Mouse (Mus musculus) limb, embryonic 15.5 days (tissue): ENCODE measurements around the gene Rap1b. TPM values are rescaled to one million over a fixed set of nuclear protein-coding genes. Genes with fewer than 3 reads are reported as not detected.
A peak's percentile ranks its signal among the peaks of the same experiment; 100 is the strongest.

Experiments used
- ATAC-seq: fragments of 200-750 bp; cut with Nextera tagmentation; 2 replicates; pipeline ENCODE4 v1.8.0; 2017; ENCODE audit warnings: low read depth, moderate TSS enrichment; ENCODE audit not compliant: insufficient number of reproducible peaks, low FRiP score, low TSS enrichment
- H3K27ac ChIP-seq: fragments of 300-500 bp; sonication (generic); 2 replicates; pipeline ENCODE4 v1.5.1; 2015; ENCODE audit warnings: moderate library complexity, mild to moderate bottlenecking, inconsistent platforms
- H3K27me3 ChIP-seq: fragments of 300-500 bp; sonication (generic); 2 replicates; pipeline ENCODE4 v1.6.1; 2015; ENCODE audit warnings: inconsistent platforms
- H3K36me3 ChIP-seq: fragments of 300-500 bp; sonication (generic); 2 replicates; pipeline ENCODE4 v1.6.1; 2015; ENCODE audit warnings: inconsistent platforms
- H3K4me1 ChIP-seq: fragments of 300-500 bp; sonication (generic); 2 replicates; pipeline ENCODE4 v1.6.1; 2015; ENCODE audit warnings: inconsistent platforms
- H3K4me2 ChIP-seq: fragments of 300-500 bp; sonication (generic); 2 replicates; pipeline ENCODE4 v1.6.1; 2015; ENCODE audit warnings: mild to moderate bottlenecking, inconsistent platforms
- H3K4me3 ChIP-seq: fragments of 300-500 bp; sonication (generic); 2 replicates; pipeline ENCODE4 v1.5.1; 2015; ENCODE audit warnings: mild to moderate bottlenecking, inconsistent platforms
- H3K9ac ChIP-seq: fragments of 300-500 bp; sonication (generic); 2 replicates; pipeline ENCODE4 v1.6.1; 2015; ENCODE audit warnings: inconsistent platforms
- H3K9me3 ChIP-seq: fragments of 300-500 bp; sonication (generic); 2 replicates; pipeline ENCODE4 v1.6.1; 2016; ENCODE audit warnings: inconsistent platforms
- WGBS: fragments of 180-500 bp; shearing (Covaris S2); methylation state at CpG from one replicate; pipeline ENCODE4 v1.1.7; 2015; 5-methylcytosine and 5-hydroxymethylcytosine counted together
- polyA plus RNA-seq: library from polyadenylated mRNA; unstranded; fragments of >200 nt; fragmentation: Nextera tagmentation; extraction: Ambion mirVana; gene quantifications from 2 replicates; pipeline ENCODE4 v1.2.1, GENCODE M21; 2015

Gene Rap1b
- polyA plus RNA-seq, 1 experiment from 2014 or later, result 184 TPM

DNA sequence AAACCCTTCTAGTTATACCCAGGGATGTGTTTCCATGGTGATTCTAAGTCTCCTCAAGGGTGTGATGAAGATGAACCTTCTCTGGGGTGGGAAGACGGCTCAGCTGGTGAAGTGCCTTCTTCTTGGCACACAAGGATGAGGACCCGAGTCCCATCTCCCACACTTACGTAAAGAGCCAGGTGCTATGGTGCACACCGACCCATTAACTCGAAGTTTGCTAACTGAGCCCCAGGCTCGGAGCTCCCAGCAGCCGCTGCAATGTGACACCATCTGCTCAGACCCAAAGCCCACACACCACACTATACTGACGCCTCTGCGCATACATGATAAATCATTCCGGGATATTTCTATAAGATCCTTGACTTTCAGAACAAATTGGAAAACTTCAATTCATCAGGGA lies 29.1 kb upstream of the Rap1b start:
- no peaks in the 10 kb centered on the region for H3K9me3 ChIP-seq
- WGBS, result 51% methylated on average over 10 of the region's 10 CpGs
- H3K4me1 ChIP-seq, result no peaks in the 10 kb centered on the region
- no peak overlapping the region for H3K27ac ChIP-seq
- no peaks in the 10 kb centered on the region for H3K36me3 ChIP-seq
- H3K4me2 ChIP-seq, result no peak overlapping the region
- H3K9ac ChIP-seq, result no peak overlapping the region
- no peak for ATAC-seq
- H3K4me3 ChIP-seq, result no peak overlapping the region
- H3K27me3 ChIP-seq, result no peaks in the 10 kb centered on the region

DNA sequence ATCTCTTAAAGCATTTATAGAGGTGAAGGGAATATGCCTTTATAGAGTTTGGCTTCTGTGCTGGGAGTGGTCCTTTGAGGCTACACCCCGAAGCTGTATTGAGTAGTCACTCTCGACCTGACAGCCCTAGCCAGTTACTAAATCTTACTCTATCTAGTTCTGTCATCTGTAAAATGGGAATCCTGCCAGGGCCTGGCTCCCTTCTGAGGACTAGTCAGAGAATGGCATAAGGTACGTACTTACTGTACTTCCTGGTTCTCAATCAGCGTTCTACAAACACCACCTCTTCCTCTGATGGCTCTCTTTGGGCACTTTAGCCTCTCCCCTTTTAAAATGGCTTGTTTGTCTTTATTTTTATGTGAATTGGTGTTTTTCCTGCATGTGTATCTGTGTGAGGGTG lies 28.1 kb upstream of the Rap1b start:
- H3K4me1 ChIP-seq, result no peaks in the 10 kb centered on the region
- no peaks in the 10 kb centered on the region for H3K9me3 ChIP-seq
- 46% methylated on average over 4 of the region's 4 CpGs for WGBS
- H3K36me3 ChIP-seq, result no peaks in the 10 kb centered on the region
- ATAC-seq, result no peak
- H3K9ac ChIP-seq, result no peak overlapping the region
- H3K4me2 ChIP-seq, result no peak overlapping the region
- no peak overlapping the region for H3K4me3 ChIP-seq
- no peak overlapping the region for H3K27ac ChIP-seq
- no peaks in the 10 kb centered on the region for H3K27me3 ChIP-seq

DNA sequence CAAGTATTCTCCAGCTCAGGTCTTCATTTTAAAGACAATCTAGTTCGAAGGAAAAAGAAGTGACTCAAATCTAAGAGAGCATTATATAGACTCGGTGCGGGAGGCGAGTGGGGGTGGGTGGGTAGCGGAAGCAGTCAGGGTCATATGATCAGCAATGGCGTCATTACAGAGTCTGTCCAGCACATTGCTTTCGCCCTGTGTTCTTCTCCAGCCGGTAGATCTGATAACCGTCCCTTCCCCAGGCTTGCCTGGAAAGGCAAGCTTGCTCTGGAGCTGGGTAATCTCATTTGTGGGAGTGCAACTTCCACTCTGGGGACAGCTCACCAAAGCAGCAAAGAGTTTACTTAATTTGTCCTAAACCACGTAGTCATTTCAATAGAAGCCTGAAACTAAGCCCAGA lies 26.6 kb upstream of the Rap1b start:
- Histone ChIP-seq H3K9me3 (no peaks in the 10 kb centered on the region), H3K27ac (no peak overlapping the region), H3K9ac (no peak overlapping the region), H3K27me3 (no peaks in the 10 kb centered on the region), H3K4me1 (no peaks in the 10 kb centered on the region), H3K4me3 (no peak overlapping the region), H3K36me3 (no peaks in the 10 kb centered on the region), H3K4me2 (no peak overlapping the region)
- 82% methylated on average over 10 of the region's 10 CpGs for WGBS
- no peak for ATAC-seq

- Histone ChIP-seq H3K4me3 (no peak overlapping the region), H3K4me1 (no peaks in the 10 kb centered on the region), H3K4me2 (no peak overlapping the region), H3K9me3 (no peaks in the 10 kb centered on the region), H3K9ac (no peak overlapping the region), H3K27me3 (no peaks in the 10 kb centered on the region), H3K27ac (no peak overlapping the region), H3K36me3 (no peaks in the 10 kb centered on the region)
- no peak for ATAC-seq
- WGBS, result 86% methylated on average over 3 of the region's 3 CpGs
Observed at GRCm38 (mm10) chr10:117867301-117867700, 21.5 kb upstream of the Rap1b start.

- H3K9ac ChIP-seq, result no peak overlapping the region
- H3K4me3 ChIP-seq, result no peak overlapping the region
- no peak overlapping the region for H3K27ac ChIP-seq
- no peaks in the 10 kb centered on the region for H3K27me3 ChIP-seq
- H3K4me1 ChIP-seq, result no peaks in the 10 kb centered on the region; the same call in 1 of the 2 replicates
- no peaks in the 10 kb centered on the region for H3K9me3 ChIP-seq
- WGBS, result 75% methylated on average over 8 of the region's 8 CpGs
- ATAC-seq, result no peak
- H3K4me2 ChIP-seq, result no peak overlapping the region
- no peaks in the 10 kb centered on the region for H3K36me3 ChIP-seq
Observed at GRCm38 (mm10) chr10:117866641-117867040, 20.8 kb upstream of the Rap1b start.

- no peaks in the 10 kb centered on the region; the same call in 1 of the 2 replicates for H3K4me1 ChIP-seq
- no peak overlapping the region for H3K9ac ChIP-seq
- no peak for ATAC-seq
- H3K4me2 ChIP-seq, result no peak overlapping the region
- H3K9me3 ChIP-seq, result no peaks in the 10 kb centered on the region
- no peaks in the 10 kb centered on the region for H3K36me3 ChIP-seq
- no peaks in the 10 kb centered on the region for H3K27me3 ChIP-seq
- WGBS, result 60% methylated on average over 6 of the region's 6 CpGs
- no peak overlapping the region for H3K4me3 ChIP-seq
- no peak overlapping the region for H3K27ac ChIP-seq
Observed at GRCm38 (mm10) chr10:117864695-117865094, 18.9 kb upstream of the Rap1b start.

GRCm38 (mm10) chr10:117864251-117864650 lies 18.4 kb upstream of the Rap1b start:
- no peak for ATAC-seq
- no peak overlapping the region for H3K9ac ChIP-seq
- H3K36me3 ChIP-seq, result no peaks in the 10 kb centered on the region
- no peaks in the 10 kb centered on the region; the same call in 1 of the 2 replicates for H3K4me1 ChIP-seq
- H3K4me3 ChIP-seq, result no peak overlapping the region
- WGBS, result 79% methylated on average over 4 of the region's 4 CpGs
- H3K9me3 ChIP-seq, result no peaks in the 10 kb centered on the region
- H3K4me2 ChIP-seq, result no peak overlapping the region
- no peak overlapping the region for H3K27ac ChIP-seq
- H3K27me3 ChIP-seq, result no peaks in the 10 kb centered on the region

DNA sequence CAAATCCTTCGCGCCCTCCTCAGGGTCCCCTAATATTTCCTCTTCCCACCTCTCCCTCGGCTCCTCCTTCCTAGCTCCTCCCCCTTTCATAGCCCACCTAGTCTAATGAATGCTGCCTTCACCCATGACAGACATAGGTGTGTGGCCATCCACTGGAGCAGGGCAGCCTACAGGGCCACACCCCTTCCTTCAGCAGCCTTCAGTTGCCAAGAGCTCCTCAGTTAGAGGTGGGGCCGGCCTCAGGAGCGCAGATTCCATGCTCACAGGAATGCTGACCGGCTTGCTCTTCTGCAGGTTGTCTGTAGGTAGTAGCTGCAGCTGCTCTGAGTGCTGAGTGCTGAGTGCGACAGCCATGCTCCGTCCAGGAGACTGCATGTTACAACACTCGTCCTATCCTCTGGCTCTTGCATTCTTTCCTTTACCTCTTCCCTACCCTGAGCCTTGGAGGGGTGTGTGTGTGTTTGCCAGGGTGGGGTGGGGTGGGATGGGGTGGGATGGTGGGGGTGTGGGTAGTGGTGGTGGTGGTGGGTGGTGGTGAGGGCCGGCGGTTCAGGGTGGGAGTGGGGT lies 16.3 kb upstream of the Rap1b start:
- H3K4me2 ChIP-seq, result no peak overlapping the region
- H3K4me1 ChIP-seq, result no peaks in the 10 kb centered on the region; the same call in 1 of the 2 replicates
- no peak overlapping the region for H3K9ac ChIP-seq
- no peaks in the 10 kb centered on the region for H3K36me3 ChIP-seq
- H3K27ac ChIP-seq, result no peak overlapping the region
- 64% methylated on average over 11 of the region's 11 CpGs for WGBS
- H3K9me3 ChIP-seq, result no peaks in the 10 kb centered on the region
- no peak overlapping the region for H3K4me3 ChIP-seq
- peak; percentile 54 for ATAC-seq
- H3K27me3 ChIP-seq, result no peaks in the 10 kb centered on the region

GRCm38 (mm10) chr10:117860958-117861357 lies 15.1 kb upstream of the Rap1b start:
- no peak for ATAC-seq
- Histone ChIP-seq H3K4me2 (no peak overlapping the region), H3K9ac (no peak overlapping the region), H3K4me3 (no peak overlapping the region), H3K9me3 (no peaks in the 10 kb centered on the region), H3K4me1 (no peaks in the 10 kb centered on the region; the same call in 1 of the 2 replicates), H3K27ac (no peak overlapping the region), H3K27me3 (no peaks in the 10 kb centered on the region), H3K36me3 (no peaks in the 10 kb centered on the region)
- WGBS, result 75% methylated on average over 16 of the region's 16 CpGs

DNA sequence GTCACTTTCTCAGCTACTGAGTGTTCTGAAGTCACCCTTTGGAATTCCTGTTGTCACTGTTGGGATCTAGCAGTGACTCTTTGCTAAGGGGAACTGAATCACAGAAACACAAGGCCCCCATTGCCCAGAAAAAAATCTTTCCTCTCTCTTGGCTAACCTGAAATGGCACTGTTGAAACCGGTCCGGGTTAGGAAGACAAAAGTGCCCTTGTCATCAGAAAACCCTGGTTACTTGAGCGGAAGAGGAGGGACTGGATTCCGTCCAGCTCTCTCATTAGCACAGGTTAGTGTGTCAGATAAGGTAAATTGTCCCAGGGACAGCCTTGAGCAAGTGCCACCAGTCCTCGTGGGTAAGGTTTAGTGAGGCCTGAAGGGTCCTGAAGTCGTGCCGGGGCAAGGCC lies 14.5 kb upstream of the Rap1b start:
- H3K27ac ChIP-seq, result no peak overlapping the region
- ATAC-seq, result no peak
- no peaks in the 10 kb centered on the region for H3K36me3 ChIP-seq
- 77% methylated on average over 7 of the region's 7 CpGs for WGBS
- no peaks in the 10 kb centered on the region for H3K27me3 ChIP-seq
- H3K4me2 ChIP-seq, result no peak overlapping the region
- no peak overlapping the region for H3K9ac ChIP-seq
- no peaks in the 10 kb centered on the region for H3K9me3 ChIP-seq
- no peak overlapping the region for H3K4me3 ChIP-seq
- no peaks in the 10 kb centered on the region; the same call in 1 of the 2 replicates for H3K4me1 ChIP-seq

DNA sequence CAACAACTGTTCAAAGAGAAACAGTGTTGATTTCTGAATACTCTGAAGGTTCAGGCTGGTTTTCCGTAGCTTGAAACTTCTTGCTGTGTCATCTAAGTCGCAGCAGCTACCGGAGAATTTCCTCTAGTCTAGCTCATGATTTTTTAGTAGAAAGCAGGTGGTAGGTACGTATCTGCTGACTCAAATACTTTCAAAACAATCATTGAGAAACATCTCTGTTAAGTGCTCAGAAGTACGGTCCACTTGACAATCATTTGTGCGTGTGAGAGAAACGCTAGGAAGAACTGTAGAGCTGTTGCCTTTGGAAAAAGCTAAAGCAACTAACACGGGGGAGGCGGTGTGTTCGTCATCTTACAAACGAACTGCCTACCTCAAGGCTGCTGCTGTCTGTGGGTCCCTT lies 14.0 kb upstream of the Rap1b start:
- no peaks in the 10 kb centered on the region for H3K36me3 ChIP-seq
- H3K27ac ChIP-seq, result no peak overlapping the region
- ATAC-seq, result no peak
- no peak overlapping the region for H3K4me2 ChIP-seq
- no peaks in the 10 kb centered on the region for H3K27me3 ChIP-seq
- no peak overlapping the region for H3K4me3 ChIP-seq
- H3K9me3 ChIP-seq, result no peaks in the 10 kb centered on the region
- H3K9ac ChIP-seq, result no peak overlapping the region
- H3K4me1 ChIP-seq, result no peaks in the 10 kb centered on the region; the same call in 1 of the 2 replicates
- 84% methylated on average over 11 of the region's 11 CpGs for WGBS

DNA sequence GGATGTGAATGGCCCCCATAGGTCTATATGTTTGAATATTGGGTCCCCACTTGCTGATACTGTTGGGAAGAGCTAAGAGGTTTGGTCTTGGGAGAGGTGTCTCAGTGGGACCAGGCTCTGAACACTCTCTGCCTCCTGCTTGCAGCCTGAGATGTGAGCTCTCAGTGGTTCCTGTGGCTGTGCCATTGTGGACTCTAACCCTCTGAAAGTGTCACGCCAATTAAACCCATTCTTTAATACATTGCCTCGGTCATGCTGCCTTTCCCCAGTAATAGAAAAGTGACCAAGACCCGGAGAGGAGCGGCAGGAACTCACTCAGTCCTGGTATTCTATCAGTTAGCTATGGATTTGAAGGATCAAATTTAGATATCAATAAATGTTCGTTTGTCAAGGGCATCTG lies 12.4 kb upstream of the Rap1b start:
- Histone ChIP-seq H3K27ac (no peak overlapping the region), H3K9ac (no peak overlapping the region), H3K4me1 (no peaks in the 10 kb centered on the region; the same call in 1 of the 2 replicates), H3K9me3 (no peaks in the 10 kb centered on the region), H3K27me3 (no peaks in the 10 kb centered on the region), H3K4me2 (no peak overlapping the region), H3K4me3 (no peak overlapping the region), H3K36me3 (no peaks in the 10 kb centered on the region)
- no peak for ATAC-seq
- WGBS, result 86% methylated on average over 5 of the region's 5 CpGs
